Mouse (Mus musculus) midbrain, embryonic 16.5 days (tissue): ENCODE measurements at regions not wholly inside any gene's neighbourhood (a gene's known extent, or its start where the extent isn't known, plus 50 kb on each side); places are given as distances from the start of the nearest gene placed in this dataset.

ENCODE experiments used
- ATAC-seq: fragments of 200-750 bp; cut with Nextera tagmentation; 2 replicates; pipeline ENCODE4 v1.8.0; 2017; ENCODE audit warnings: moderate TSS enrichment
- H3K27ac ChIP-seq: fragments of 300-500 bp; sonication (generic); 2 replicates; pipeline ENCODE4 v1.5.1; 2014; ENCODE audit warnings: mild to moderate bottlenecking, low read length, mixed read lengths
- H3K27me3 ChIP-seq: fragments of 300-500 bp; sonication (generic); 2 replicates; pipeline ENCODE4 v1.6.1; 2014; ENCODE audit warnings: low read depth, low read length, mixed read lengths; ENCODE audit not compliant: control insufficient read depth, insufficient read depth
- H3K36me3 ChIP-seq: fragments of 300-500 bp; sonication (generic); 2 replicates; pipeline ENCODE4 v1.6.1; 2014; ENCODE audit warnings: mild to moderate bottlenecking, low read length, moderate library complexity, mixed read lengths; ENCODE audit not compliant: control insufficient read depth, insufficient read depth
- H3K4me1 ChIP-seq: fragments of 300-500 bp; sonication (generic); 2 replicates; pipeline ENCODE4 v1.6.1; 2014; ENCODE audit warnings: mild to moderate bottlenecking, low read length, mixed read lengths; ENCODE audit not compliant: control insufficient read depth, insufficient read depth
- H3K4me2 ChIP-seq: fragments of 300-500 bp; sonication (generic); 2 replicates; pipeline ENCODE4 v1.6.1; 2014; ENCODE audit warnings: mild to moderate bottlenecking, low read length, mixed read lengths
- H3K4me3 ChIP-seq: fragments of 300-500 bp; sonication (generic); 2 replicates; pipeline ENCODE4 v1.5.1; 2014; ENCODE audit warnings: low read depth, mild to moderate bottlenecking, low read length, moderate library complexity, mixed read lengths
- H3K9ac ChIP-seq: fragments of 300-500 bp; sonication (generic); 2 replicates; pipeline ENCODE4 v1.6.1; 2014; ENCODE audit warnings: low read depth, low read length, mixed read lengths
- H3K9me3 ChIP-seq: fragments of 300-500 bp; sonication (generic); replicated peaks from 2 replicates; pipeline ENCODE4 v1.6.1; 2014; ENCODE audit warnings: mild to moderate bottlenecking, low read length, mixed read lengths; ENCODE audit not compliant: control insufficient read depth, poor library complexity, severe bottlenecking
- WGBS: fragments of 180-500 bp; shearing (Covaris S2); extraction: QIAGEN DNeasy Blood & Tissue Kit; methylation state at CpG from one replicate; pipeline ENCODE4 v1.1.7; 2014; 5-methylcytosine and 5-hydroxymethylcytosine counted together

- H3K9ac ChIP-seq, result no peak overlapping the region
- ATAC-seq, result no peak
- H3K27ac ChIP-seq, result no peak overlapping the region
- WGBS, result 78% methylated on average over 8 of the region's 8 CpGs
- H3K4me3 ChIP-seq, result no peak overlapping the region
- peaks cover 4% of the 10 kb centered on the region for H3K4me1 ChIP-seq
- H3K36me3 ChIP-seq, result no peaks in the 10 kb centered on the region
- H3K9me3 ChIP-seq, result no peaks in the 10 kb centered on the region
- no peak overlapping the region for H3K4me2 ChIP-seq
- H3K27me3 ChIP-seq, result no peaks in the 10 kb centered on the region
These were observed 162.9 kb upstream of the Sdk2 start for GRCm38 (mm10) chr11:114229763-114230162.

GRCm38 (mm10) chr11:114229196-114229595 lies 162.3 kb upstream of the Sdk2 start:
- WGBS, result 90% methylated on average over 6 of the region's 6 CpGs
- H3K9me3 ChIP-seq, result no peaks in the 10 kb centered on the region
- no peaks in the 10 kb centered on the region for H3K36me3 ChIP-seq
- no peaks in the 10 kb centered on the region for H3K27me3 ChIP-seq
- H3K4me3 ChIP-seq, result no peak overlapping the region
- no peak overlapping the region for H3K9ac ChIP-seq
- ATAC-seq, result no peak
- peaks cover 2% of the 10 kb centered on the region; the same call in 1 of the 2 replicates for H3K4me1 ChIP-seq
- no peak overlapping the region for H3K27ac ChIP-seq
- H3K4me2 ChIP-seq, result no peak overlapping the region

- 91% methylated on average over 13 of the region's 13 CpGs for WGBS
These were observed 159.7 kb upstream of the Sdk2 start for GRCm38 (mm10) chr11:114226553-114226952.

GRCm38 (mm10) chr11:114224706-114225105 lies 157.9 kb upstream of the Sdk2 start:
- Histone ChIP-seq H3K9me3 (no peaks in the 10 kb centered on the region), H3K4me2 (no peak overlapping the region), H3K27me3 (no peaks in the 10 kb centered on the region), H3K4me3 (no peak overlapping the region), H3K4me1 (peaks cover 2% of the 10 kb centered on the region; the same call in 1 of the 2 replicates), H3K9ac (no peak overlapping the region), H3K36me3 (no peaks in the 10 kb centered on the region), H3K27ac (no peak overlapping the region)
- 97% methylated on average over 2 of the region's 2 CpGs for WGBS
- ATAC-seq, result no peak

More at GRCm38 (mm10) chr11:114226553-114226952, 159.7 kb upstream of the Sdk2 start:
- Histone ChIP-seq H3K9me3 (no peaks in the 10 kb centered on the region), H3K4me1 (peaks cover 2% of the 10 kb centered on the region; the same call in 1 of the 2 replicates), H3K27me3 (no peaks in the 10 kb centered on the region), H3K36me3 (no peaks in the 10 kb centered on the region), H3K4me2 (no peak overlapping the region), H3K27ac (no peak overlapping the region), H3K9ac (no peak overlapping the region), H3K4me3 (no peak overlapping the region)
- no peak for ATAC-seq

GRCm38 (mm10) chr11:114223061-114223460 lies 156.2 kb upstream of the Sdk2 start:
- Histone ChIP-seq H3K36me3 (no peaks in the 10 kb centered on the region), H3K27me3 (no peaks in the 10 kb centered on the region), H3K9ac (no peak overlapping the region), H3K27ac (no peak overlapping the region), H3K4me3 (no peak overlapping the region), H3K4me2 (no peak overlapping the region), H3K4me1 (peaks cover 16% of the 10 kb centered on the region), H3K9me3 (no peaks in the 10 kb centered on the region)
- WGBS, result 92% methylated on average over 3 of the region's 3 CpGs
- ATAC-seq, result no peak

GRCm38 (mm10) chr11:114220466-114220865 lies 153.6 kb upstream of the Sdk2 start:
- ATAC-seq, result no peak
- no peaks in the 10 kb centered on the region for H3K9me3 ChIP-seq
- no peak overlapping the region for H3K9ac ChIP-seq
- no peaks in the 10 kb centered on the region for H3K27me3 ChIP-seq
- peaks cover 30% of the 10 kb centered on the region for H3K4me1 ChIP-seq
- no peak overlapping the region for H3K4me2 ChIP-seq
- H3K27ac ChIP-seq, result no peak overlapping the region
- no peaks in the 10 kb centered on the region for H3K36me3 ChIP-seq
- H3K4me3 ChIP-seq, result no peak overlapping the region
- 88% methylated on average over 2 of the region's 2 CpGs for WGBS

GRCm38 (mm10) chr11:114218732-114219506 lies 152.1 kb upstream of the Sdk2 start:
- Histone ChIP-seq H3K27me3 (no peaks in the 10 kb centered on the region), H3K9me3 (no peaks in the 10 kb centered on the region), H3K4me2 (no peak overlapping the region), H3K27ac (peak overlapping the region; percentile 43; the same call in 1 of the 2 replicates), H3K9ac (no peak overlapping the region), H3K4me3 (no peak overlapping the region), H3K36me3 (no peaks in the 10 kb centered on the region), H3K4me1 (peaks cover 30% of the 10 kb centered on the region)
- no peak for ATAC-seq
- 23% methylated on average over 9 of the region's 9 CpGs for WGBS

- ATAC-seq, result peak; percentile 38; the same call in 1 of the 2 replicates
- Histone ChIP-seq H3K27ac (peak overlapping the region; percentile 13; the same call in 1 of the 2 replicates), H3K36me3 (no peaks in the 10 kb centered on the region), H3K27me3 (no peaks in the 10 kb centered on the region), H3K4me2 (peak overlapping the region; percentile 50), H3K9me3 (no peaks in the 10 kb centered on the region), H3K4me1 (peaks cover 30% of the 10 kb centered on the region), H3K4me3 (peak overlapping the region; percentile 16; the same call in 1 of the 2 replicates), H3K9ac (peak overlapping the region; percentile 32; the same call in 1 of the 2 replicates)
- 4% methylated on average over 15 of the region's 15 CpGs for WGBS
These were observed 150.5 kb upstream of the Sdk2 start for GRCm38 (mm10) chr11:114217245-114217757.

GRCm38 (mm10) chr11:114216493-114216892 lies 149.6 kb upstream of the Sdk2 start:
- peak; percentile 33; the same call in 1 of the 2 replicates for ATAC-seq
- Histone ChIP-seq H3K4me3 (no peak overlapping the region), H3K27ac (peak overlapping the region; percentile 14; the same call in 1 of the 2 replicates), H3K4me1 (peaks cover 30% of the 10 kb centered on the region), H3K9ac (no peak overlapping the region), H3K36me3 (no peaks in the 10 kb centered on the region), H3K4me2 (no peak overlapping the region), H3K27me3 (no peaks in the 10 kb centered on the region), H3K9me3 (no peaks in the 10 kb centered on the region)
- 7% methylated on average over 7 of the region's 7 CpGs for WGBS
